Mouse (Mus musculus) midbrain, postnatal 0 days (tissue): ENCODE data around the gene A930002H24Rik. TPM values are rescaled to one million over a fixed set of nuclear protein-coding genes. Genes with fewer than 3 reads are reported as not detected.

ENCODE experiments used
- ATAC-seq: fragments of 200-750 bp; cut with Nextera tagmentation; 2 replicates; pipeline ENCODE4 v1.8.0; 2017; ENCODE audit warnings: moderate number of reproducible peaks, mild to moderate bottlenecking, moderate TSS enrichment, moderate library complexity; ENCODE audit not compliant: low FRiP score
- DNase-seq: peaks from one replicate; pipeline ENCODE4 v3.0.0-alpha.2; 2015; ENCODE audit warnings: low spot score
- H3K27ac ChIP-seq: fragments of 300-500 bp; sonication (generic); 2 replicates; pipeline ENCODE4 v1.5.1; 2014; ENCODE audit warnings: low read depth, mild to moderate bottlenecking, low read length, mixed read lengths
- H3K27me3 ChIP-seq: fragments of 300-500 bp; sonication (generic); 2 replicates; pipeline ENCODE4 v1.6.1; 2014; ENCODE audit warnings: low read length, control low read depth, mixed read lengths; ENCODE audit not compliant: insufficient read depth
- H3K36me3 ChIP-seq: fragments of 300-500 bp; sonication (generic); 2 replicates; pipeline ENCODE4 v1.6.1; 2014; ENCODE audit warnings: low read length, control low read depth, mixed read lengths; ENCODE audit not compliant: insufficient read depth
- H3K4me1 ChIP-seq: fragments of 300-500 bp; sonication (generic); 2 replicates; pipeline ENCODE4 v1.6.1; 2014; ENCODE audit warnings: mild to moderate bottlenecking, control low read depth, antibody characterized with exemption, low read length, mixed read lengths; ENCODE audit not compliant: insufficient read depth
- H3K4me2 ChIP-seq: fragments of 300-500 bp; sonication (generic); 2 replicates; pipeline ENCODE4 v1.6.1; 2014; ENCODE audit warnings: low read depth, mild to moderate bottlenecking, low read length, mixed read lengths; ENCODE audit not compliant: poor library complexity, severe bottlenecking
- H3K4me3 ChIP-seq: fragments of 300-500 bp; sonication (generic); 2 replicates; pipeline ENCODE4 v1.5.1; 2014; ENCODE audit warnings: low read depth, mild to moderate bottlenecking, low read length, moderate library complexity
- H3K9ac ChIP-seq: fragments of 300-500 bp; sonication (generic); replicated peaks from 2 replicates; pipeline ENCODE4 v1.6.1; 2014; ENCODE audit warnings: mild to moderate bottlenecking, low read length, moderate library complexity, mixed read lengths; ENCODE audit not compliant: poor library complexity, severe bottlenecking
- H3K9me3 ChIP-seq: fragments of 300-500 bp; sonication (generic); 2 replicates; pipeline ENCODE4 v1.6.1; 2016; ENCODE audit warnings: low read length, control low read depth
- CTCF ChIP-seq: IDR thresholded peaks from 2 replicates; pipeline ENCODE4 v1.5.1; 2016; ENCODE audit warnings: antibody characterized with exemption, mild to moderate bottlenecking
- WGBS: fragments of 180-500 bp; shearing (Covaris S2); extraction: QIAGEN DNeasy Blood & Tissue Kit; methylation state at CpG from one replicate; pipeline ENCODE4 v1.1.7; 2014; 5-methylcytosine and 5-hydroxymethylcytosine counted together
- polyA plus RNA-seq: library from polyadenylated mRNA; unstranded; fragments of >200 nt; fragmentation: Nextera tagmentation; extraction: Ambion mirVana; gene quantifications from 2 replicates; pipeline ENCODE4 v1.2.1, GENCODE M21; 2015
- total RNA-seq: library from RNA; depleted of rRNA; stranded (reverse); fragments of >200 nt; gene quantifications from 2 replicates; pipeline ENCODE4 v1.2.3, GENCODE M21; 2014; rRNA removed

Gene A930002H24Rik
- total and polyA plus RNA-seq, 2 experiments from 2014 or later = 3.2 to 11.2 TPM

GRCm38 (mm10) chr17:63813552-63813951, 50.0 kb downstream of the A930002H24Rik start:
- Histone ChIP-seq H3K4me1 (no peaks in the 10 kb centered on the region), H3K27me3 (no peaks in the 10 kb centered on the region), H3K36me3 (no peaks in the 10 kb centered on the region), H3K9me3 (no peaks in the 10 kb centered on the region), H3K4me2 (no peak overlapping the region), H3K4me3 (no peak overlapping the region), H3K27ac (no peak overlapping the region), H3K9ac (no peak overlapping the region)
- WGBS = 84% methylated on average over 6 of the region's 6 CpGs
- DNase-seq (no peak), ATAC-seq (no peak)
- no peak for TF ChIP-seq CTCF

Other genes starting within 250 kb of the A930002H24Rik start
- gene Fer, start 729 bp downstream of the A930002H24Rik start, total RNA-seq = 22.6 and 27.9 TPM in 2 replicates
- 20.1 and 22.7 TPM in 2 replicates for gene Fer, start 729 bp downstream of the A930002H24Rik start, polyA plus RNA-seq